Mouse (Mus musculus): Measurements from ENCODE around the gene Eif4b. TPM values are rescaled to one million over a fixed set of nuclear protein-coding genes. Genes with fewer than 3 reads are reported as not detected.
A peak's percentile ranks its signal among the peaks of the same experiment; 100 is the strongest.

Gene Eif4b
- 112 and 117 TPM in 2 replicates for polyA plus RNA-seq (2015; fragmentation: Nextera tagmentation; extraction: Ambion mirVana)

DNA sequence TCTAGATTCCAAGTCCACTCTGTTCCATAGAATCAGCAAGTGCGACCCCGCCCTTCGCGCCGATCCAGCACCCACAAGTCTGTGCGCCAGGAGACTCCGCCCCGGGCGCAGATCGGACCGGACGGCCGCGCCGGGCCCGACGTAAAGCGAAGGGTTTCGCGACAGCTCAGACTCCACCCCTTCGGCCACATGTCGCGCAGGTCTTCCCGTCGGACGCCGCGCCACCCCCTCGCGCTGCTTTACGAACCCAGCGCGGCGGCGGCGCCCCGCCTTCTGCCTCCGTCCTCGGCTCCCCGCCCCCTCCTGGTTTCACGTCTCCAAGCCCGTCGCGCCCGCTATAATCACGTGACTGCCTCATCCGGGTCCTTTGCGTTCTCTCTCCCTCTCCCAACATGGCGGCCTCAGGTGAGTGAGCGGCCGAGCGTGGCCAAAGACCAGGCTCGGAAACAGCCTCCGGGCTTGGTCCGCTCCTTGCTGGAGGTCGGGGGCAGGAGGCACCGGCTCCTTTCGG, at the start of gene Eif4b:
Gene Eif4b (plus strand): TSS at position 215 of the 511 bp plus-strand sequence.
- under 1% methylated on average over 58 of the region's 58 CpGs for WGBS
- Histone ChIP-seq H3K4me3 (ENCODE audit: low read length) (peak within 1 kb of the TSS; percentile 96), H3K9me3 (ENCODE audit: control insufficient read depth, low read length) (no peaks in the 10 kb centered on the region), H3K27me3 (replicated peaks; ENCODE audit: control insufficient read depth, insufficient read depth, low read length) (no peaks in the 10 kb centered on the region), H3K4me2 (ENCODE audit: low read depth, low read length) (peak within 1 kb of the TSS; percentile 72), H3K4me1 (ENCODE audit: control insufficient read depth, insufficient read depth, low read length) (peaks cover 6% of the 10 kb centered on the region; the same call in 1 of the 2 replicates), H3K9ac (ENCODE audit: low read depth, low read length) (peak within 1 kb of the TSS; percentile 100), H3K36me3 (ENCODE audit: control insufficient read depth, insufficient read depth, low read length) (0 out of 2 replicates have a peak, but pooled peaks cover 2% of the 10 kb centered on the region), H3K27ac (ENCODE audit: low read length) (peak within 1 kb of the TSS; percentile 98)
- ATAC-seq, result peak; percentile 93

DNA sequence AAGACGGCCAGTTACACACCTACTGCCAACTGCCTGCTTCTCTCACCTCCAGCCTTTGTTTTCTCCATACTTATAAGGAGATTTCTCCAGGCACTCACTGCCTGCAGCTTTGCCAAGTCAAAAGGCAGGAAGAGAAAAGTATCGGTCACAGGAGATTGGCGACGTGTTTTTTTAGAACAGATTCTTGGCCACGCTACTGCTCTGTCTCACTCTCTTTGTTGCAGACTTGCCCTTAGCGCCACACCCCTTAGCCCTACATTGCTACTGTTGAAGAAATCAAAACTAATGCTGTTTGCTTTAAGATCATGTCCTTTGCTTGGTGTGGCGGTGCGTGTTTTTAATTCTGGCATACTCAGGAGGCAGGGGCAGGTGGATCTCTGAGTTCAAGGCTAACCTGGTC, 49.7 kb upstream of the Eif4b start:
- no peak overlapping the region for H3K9ac ChIP-seq (ENCODE audit: low read depth, low read length)
- 50% methylated on average over 8 of the region's 8 CpGs for WGBS
- no peak overlapping the region for H3K4me2 ChIP-seq (ENCODE audit: low read depth, low read length)
- no peaks in the 10 kb centered on the region for H3K9me3 ChIP-seq (ENCODE audit: control insufficient read depth, low read length)
- no peaks in the 10 kb centered on the region for H3K27me3 ChIP-seq (replicated peaks; ENCODE audit: control insufficient read depth, insufficient read depth, low read length)
- no peaks in the 10 kb centered on the region for H3K36me3 ChIP-seq (ENCODE audit: control insufficient read depth, insufficient read depth, low read length)
- peaks cover 23% of the 10 kb centered on the region for H3K4me1 ChIP-seq (ENCODE audit: control insufficient read depth, insufficient read depth, low read length)
- ATAC-seq, result no peak
- no peak overlapping the region for H3K4me3 ChIP-seq (ENCODE audit: low read length)
- no peak overlapping the region for H3K27ac ChIP-seq (ENCODE audit: low read length)

DNA sequence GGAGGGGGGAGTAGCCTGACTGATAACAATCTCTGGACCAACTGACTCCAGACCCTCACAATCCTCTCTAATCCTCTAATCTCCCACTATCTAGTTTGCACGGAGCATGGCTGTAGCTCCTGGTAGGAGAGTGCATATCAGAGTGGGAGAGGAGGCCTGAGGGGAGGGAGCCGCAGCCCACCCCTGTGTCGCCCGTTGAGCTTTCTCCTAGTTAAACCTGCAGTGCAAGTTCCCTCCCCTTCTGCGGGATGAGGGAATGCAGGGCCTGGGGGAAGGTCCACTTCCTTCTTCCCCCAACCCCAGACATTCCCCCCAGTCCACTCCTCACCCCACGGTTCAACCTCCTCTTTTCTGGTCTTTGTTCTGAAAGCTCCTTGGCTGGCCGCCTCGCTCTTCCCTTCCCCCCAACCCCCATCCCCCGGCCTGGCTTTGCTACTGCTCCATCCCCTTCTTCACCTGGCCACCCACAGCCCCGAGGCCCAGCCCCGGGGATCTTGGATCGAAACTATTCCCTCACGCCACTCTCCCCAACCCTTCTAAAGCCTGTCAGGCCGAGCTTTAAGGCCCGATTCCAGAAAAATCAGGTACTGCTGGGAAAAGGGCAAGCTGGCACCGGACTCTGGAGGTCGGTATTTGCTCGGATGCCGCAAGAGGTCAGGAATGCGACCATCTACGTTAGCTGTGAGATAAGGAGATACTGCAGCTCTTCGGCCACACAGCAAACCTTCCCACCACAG, 48.3 kb upstream of the Eif4b start:
- Histone ChIP-seq H3K27ac (ENCODE audit: low read length) (peak overlapping the region; percentile 65), H3K36me3 (ENCODE audit: control insufficient read depth, insufficient read depth, low read length) (no peaks in the 10 kb centered on the region), H3K4me1 (ENCODE audit: control insufficient read depth, insufficient read depth, low read length) (peaks cover 23% of the 10 kb centered on the region), H3K4me3 (ENCODE audit: low read length) (peak overlapping the region; percentile 27), H3K9me3 (ENCODE audit: control insufficient read depth, low read length) (no peaks in the 10 kb centered on the region), H3K4me2 (ENCODE audit: low read depth, low read length) (peak overlapping the region; percentile 54), H3K9ac (ENCODE audit: low read depth, low read length) (peak overlapping the region; percentile 64), H3K27me3 (replicated peaks; ENCODE audit: control insufficient read depth, insufficient read depth, low read length) (no peaks in the 10 kb centered on the region)
- WGBS, result 10% methylated on average over 22 of the region's 22 CpGs
- peak; percentile 12; the same call in 1 of the 2 replicates for ATAC-seq

- H3K27ac ChIP-seq (ENCODE audit: low read length), result no peak overlapping the region
These were observed 47.1 kb upstream of the Eif4b start for GRCm38 (mm10) chr15:102026430-102026829.

GRCm38 (mm10) chr15:102028040-102028439, 45.5 kb upstream of the Eif4b start, which contains the start of gene Krt18:
Gene Krt18, plus strand, starts transcription at chr15:102028180.
- Histone ChIP-seq H3K36me3 (ENCODE audit: control insufficient read depth, insufficient read depth, low read length) (no peaks in the 10 kb centered on the region), H3K4me2 (ENCODE audit: low read depth, low read length) (peak within 1 kb of the TSS; percentile 52), H3K9ac (ENCODE audit: low read depth, low read length) (peak within 1 kb of the TSS; percentile 83), H3K9me3 (ENCODE audit: control insufficient read depth, low read length) (no peaks in the 10 kb centered on the region), H3K4me3 (ENCODE audit: low read length) (peak within 1 kb of the TSS; percentile 62), H3K27ac (ENCODE audit: low read length) (peak within 1 kb of the TSS; percentile 86), H3K4me1 (ENCODE audit: control insufficient read depth, insufficient read depth, low read length) (peaks cover 23% of the 10 kb centered on the region), H3K27me3 (replicated peaks; ENCODE audit: control insufficient read depth, insufficient read depth, low read length) (no peaks in the 10 kb centered on the region)
- WGBS, result 1% methylated on average over 28 of the region's 28 CpGs
- peak; percentile 61 for ATAC-seq

More at GRCm38 (mm10) chr15:102026430-102026829, 47.1 kb upstream of the Eif4b start:
- no peak overlapping the region for H3K4me3 ChIP-seq (ENCODE audit: low read length)
- H3K9ac ChIP-seq (ENCODE audit: low read depth, low read length), result no peak overlapping the region
- no peak overlapping the region for H3K4me2 ChIP-seq (ENCODE audit: low read depth, low read length)
- 24% methylated on average over 12 of the region's 12 CpGs for WGBS
- H3K4me1 ChIP-seq (ENCODE audit: control insufficient read depth, insufficient read depth, low read length), result peaks cover 23% of the 10 kb centered on the region
- no peaks in the 10 kb centered on the region for H3K27me3 ChIP-seq (replicated peaks; ENCODE audit: control insufficient read depth, insufficient read depth, low read length)
- no peaks in the 10 kb centered on the region for H3K36me3 ChIP-seq (ENCODE audit: control insufficient read depth, insufficient read depth, low read length)
- H3K9me3 ChIP-seq (ENCODE audit: control insufficient read depth, low read length), result no peaks in the 10 kb centered on the region
- ATAC-seq, result no peak

GRCm38 (mm10) chr15:102034121-102035053, 39.2 kb upstream of the Eif4b start:
- H3K4me3 ChIP-seq (ENCODE audit: low read length), result no peak overlapping the region
- 48% methylated on average over 16 of the region's 16 CpGs for WGBS
- no peak overlapping the region for H3K9ac ChIP-seq (ENCODE audit: low read depth, low read length)
- no peaks in the 10 kb centered on the region for H3K36me3 ChIP-seq (ENCODE audit: control insufficient read depth, insufficient read depth, low read length)
- H3K9me3 ChIP-seq (ENCODE audit: control insufficient read depth, low read length), result no peaks in the 10 kb centered on the region
- peak overlapping the region; percentile 74 for H3K27ac ChIP-seq (ENCODE audit: low read length)
- no peaks in the 10 kb centered on the region for H3K27me3 ChIP-seq (replicated peaks; ENCODE audit: control insufficient read depth, insufficient read depth, low read length)
- peaks cover 3% of the 10 kb centered on the region; the same call in 1 of the 2 replicates for H3K4me1 ChIP-seq (ENCODE audit: control insufficient read depth, insufficient read depth, low read length)
- ATAC-seq, result peak; percentile 82
- H3K4me2 ChIP-seq (ENCODE audit: low read depth, low read length), result no peak overlapping the region; the same call in 1 of the 2 replicates

GRCm38 (mm10) chr15:102040277-102040676, 33.3 kb upstream of the Eif4b start:
- no peaks in the 10 kb centered on the region for H3K9me3 ChIP-seq (ENCODE audit: control insufficient read depth, low read length)
- no peak overlapping the region for H3K27ac ChIP-seq (ENCODE audit: low read length)
- no peak overlapping the region for H3K9ac ChIP-seq (ENCODE audit: low read depth, low read length)
- WGBS, result 57% methylated on average over 4 of the region's 4 CpGs
- no peaks in the 10 kb centered on the region for H3K36me3 ChIP-seq (ENCODE audit: control insufficient read depth, insufficient read depth, low read length)
- no peak overlapping the region for H3K4me2 ChIP-seq (ENCODE audit: low read depth, low read length)
- peak; percentile 54 for ATAC-seq
- H3K4me1 ChIP-seq (ENCODE audit: control insufficient read depth, insufficient read depth, low read length), result peaks cover 5% of the 10 kb centered on the region; the same call in 1 of the 2 replicates
- H3K27me3 ChIP-seq (replicated peaks; ENCODE audit: control insufficient read depth, insufficient read depth, low read length), result no peaks in the 10 kb centered on the region
- no peak overlapping the region for H3K4me3 ChIP-seq (ENCODE audit: low read length)

GRCm38 (mm10) chr15:102041951-102042350, 31.6 kb upstream of the Eif4b start:
- Histone ChIP-seq H3K27ac (ENCODE audit: low read length) (no peak overlapping the region), H3K9me3 (ENCODE audit: control insufficient read depth, low read length) (no peaks in the 10 kb centered on the region), H3K36me3 (ENCODE audit: control insufficient read depth, insufficient read depth, low read length) (no peaks in the 10 kb centered on the region), H3K9ac (ENCODE audit: low read depth, low read length) (peak overlapping the region; percentile 16; the same call in 1 of the 2 replicates), H3K27me3 (replicated peaks; ENCODE audit: control insufficient read depth, insufficient read depth, low read length) (no peaks in the 10 kb centered on the region), H3K4me1 (ENCODE audit: control insufficient read depth, insufficient read depth, low read length) (peaks cover 5% of the 10 kb centered on the region; the same call in 1 of the 2 replicates), H3K4me3 (ENCODE audit: low read length) (0 out of 2 replicates have a peak overlapping the region, but pooled peaks have one; percentile 16), H3K4me2 (ENCODE audit: low read depth, low read length) (peak overlapping the region; percentile 34)
- WGBS, result 11% methylated on average over 7 of the region's 7 CpGs
- ATAC-seq, result no peak

GRCm38 (mm10) chr15:102044745-102045144, 28.8 kb upstream of the Eif4b start:
- 60% methylated on average over 3 of the region's 3 CpGs for WGBS

More at GRCm38 (mm10) chr15:102044745-102045144, 28.8 kb upstream of the Eif4b start:
- peak; percentile 74 for ATAC-seq
- Histone ChIP-seq H3K4me2 (ENCODE audit: low read depth, low read length) (no peak overlapping the region), H3K27me3 (replicated peaks; ENCODE audit: control insufficient read depth, insufficient read depth, low read length) (no peaks in the 10 kb centered on the region), H3K4me1 (ENCODE audit: control insufficient read depth, insufficient read depth, low read length) (peaks cover 5% of the 10 kb centered on the region; the same call in 1 of the 2 replicates), H3K27ac (ENCODE audit: low read length) (no peak overlapping the region), H3K9me3 (ENCODE audit: control insufficient read depth, low read length) (no peaks in the 10 kb centered on the region), H3K36me3 (ENCODE audit: control insufficient read depth, insufficient read depth, low read length) (no peaks in the 10 kb centered on the region), H3K9ac (ENCODE audit: low read depth, low read length) (no peak overlapping the region), H3K4me3 (ENCODE audit: low read length) (no peak overlapping the region)
